In genomic region chr10:80929299-80930226, GRCm38 (mm10) we compare ENCODE assay signal across 8 mouse cellular contexts. TPM values are rescaled to one million over a fixed set of nuclear protein-coding genes. Genes with fewer than 3 reads are reported as not detected.
DNase-seq lines count a peak whose midpoint lies in the region; ATAC-seq lines count a peak whose summit lies in the region.

Gene Gadd45b (plus strand): TSS chr10:80930073.

- peak within 1 kb of the TSS; percentile 91 for H3K4me2 ChIP-seq in hindbrain, embryonic 12.5 days (replicated peaks)

- peaks cover 54% of the 10 kb centered on the region for H3K4me1 ChIP-seq in hindbrain, embryonic 12.5 days

- peaks cover 45% of the 10 kb centered on the region for H3K27me3 ChIP-seq in hindbrain, embryonic 12.5 days

- H3K9me3 ChIP-seq in hindbrain, embryonic 12.5 days (replicated peaks) = no peaks in the 10 kb centered on the region

- no peaks in the 10 kb centered on the region for H3K36me3 ChIP-seq in hindbrain, embryonic 12.5 days

- peak; percentile 88 for ATAC-seq in hindbrain, embryonic 12.5 days (ENCODE audit: low FRiP score)

- WGBS in hindbrain, embryonic 12.5 days = under 1% methylated on average over 56 of the region's 56 CpGs

- H3K27ac ChIP-seq in hindbrain, embryonic 12.5 days = peak within 1 kb of the TSS; percentile 75

- H3K4me3 ChIP-seq in hindbrain, embryonic 12.5 days = peak within 1 kb of the TSS; percentile 45

- DNase-seq in MN1 (ENCODE audit: low spot score) = peak; percentile 100
- peak; percentile 98 for DNase-seq in cerebellum, adult 8-10 months
- peak; percentile 98 to 99 for DNase-seq in frontal cortex, postnatal 10 days (ENCODE audit: low spot score in 2 of 2)
- DNase-seq in layer of hippocampus, postnatal 14 days (ENCODE audit: low spot score in 2 of 2) = peak; percentile 97 to 99
- peak; percentile 99 for DNase-seq in lung, postnatal 14 days
- peak; percentile 95 for DNase-seq in retina, adult 2 months (ENCODE audit: low read depth, low spot score)
- DNase-seq in thymus, postnatal 36 days = peak; percentile 98 to 99

- H3K9ac ChIP-seq in hindbrain, embryonic 12.5 days = peak within 1 kb of the TSS; percentile 68

RNA-seq across cellular contexts. Expression of gene Gadd45b, which starts in this region (rescaled TPM):
- polyA plus RNA-seq in hindbrain, embryonic 12.5 days (2016; fragmentation: Nextera tagmentation; extraction: Ambion mirVana) = 11.8 and 15.8 TPM in 2 replicates
- total RNA-seq in layer of hippocampus, postnatal 14 days (2021) = 10 to 100 TPM; 14.0 to 17.6 TPM

Comparison
In these comparisons a context has a peak if more than half of its experiments do, and no peak if none do; other contexts are left out.
1. Peak in every context shown above with its lines: DNase-seq, ATAC-seq, H3K4me3 ChIP-seq and H3K27ac ChIP-seq.